8 mouse cellular contexts compared by ENCODE assay signal in the genomic region with DNA sequence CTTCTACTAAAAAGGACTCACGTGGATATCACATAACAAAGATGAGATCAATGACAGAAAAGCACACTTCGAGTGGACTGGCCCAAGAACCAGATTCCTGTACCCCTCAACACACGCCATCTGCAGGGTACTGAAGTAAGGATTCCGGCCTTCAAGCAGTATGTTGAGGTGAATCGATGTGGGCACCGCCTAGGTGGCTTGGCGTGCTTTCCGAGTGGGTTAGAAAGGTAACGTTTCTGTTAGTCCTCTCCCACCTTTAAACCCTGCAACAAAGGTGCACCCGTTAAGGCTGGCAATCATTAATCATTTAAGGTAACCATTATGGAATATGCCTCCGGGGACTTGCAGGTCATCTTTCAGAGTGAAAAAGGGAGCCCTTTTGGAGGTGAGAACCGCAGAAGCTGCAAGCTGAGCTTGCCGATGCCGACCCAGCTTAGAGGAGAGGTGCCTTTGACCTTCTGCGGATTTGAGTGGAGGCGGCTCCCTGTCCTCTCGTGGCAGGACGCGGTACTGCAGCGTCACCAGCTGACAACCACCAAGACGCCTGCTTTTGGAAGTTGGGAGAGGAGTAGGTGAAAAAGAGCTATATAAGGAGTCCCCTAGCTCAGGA. TPM values are rescaled to one million over a fixed set of nuclear protein-coding genes. Genes with fewer than 3 reads are reported as not detected.
DNase-seq lines count a peak whose midpoint lies in the region; ATAC-seq and TF ChIP-seq lines count a peak whose summit lies in the region.

No protein-coding gene starts in this region.

- no peaks in the 10 kb centered on the region for H3K27me3 ChIP-seq in forebrain, embryonic 13.5 days
- no peaks in the 10 kb centered on the region for H3K27me3 ChIP-seq in heart, postnatal 0 days (ENCODE audit: control insufficient read depth, insufficient read depth, low read length)
- H3K27me3 ChIP-seq in liver, postnatal 0 days (ENCODE audit: insufficient read depth, low read length), result no peaks in the 10 kb centered on the region
- H3K27me3 ChIP-seq in neural tube, embryonic 14.5 days (ENCODE audit: control insufficient read depth, insufficient read depth, low read length), result peaks cover 2% of the 10 kb centered on the region

- no peak overlapping the region for H3K4me3 ChIP-seq in forebrain, embryonic 13.5 days
- 0 out of 2 replicates have a peak overlapping the region, but pooled peaks have one; percentile 9 for H3K4me3 ChIP-seq in heart, postnatal 0 days (ENCODE audit: low read depth, low read length)
- H3K4me3 ChIP-seq in liver, postnatal 0 days (ENCODE audit: low read depth, low read length), result peak overlapping the region; percentile 23; the same call in 1 of the 2 replicates
- no peak overlapping the region for H3K4me3 ChIP-seq in neural tube, embryonic 14.5 days (ENCODE audit: low read depth, low read length)

- H3K4me2 ChIP-seq in forebrain, embryonic 13.5 days, result peak overlapping the region; percentile 42
- peak overlapping the region; percentile 43 for H3K4me2 ChIP-seq in heart, postnatal 0 days (ENCODE audit: low read depth, low read length)
- peak overlapping the region; percentile 92 for H3K4me2 ChIP-seq in liver, postnatal 0 days (ENCODE audit: low read depth, low read length)
- 0 out of 2 replicates have a peak overlapping the region, but pooled peaks have one; percentile 21 for H3K4me2 ChIP-seq in neural tube, embryonic 14.5 days (ENCODE audit: low read depth, low read length)

- DNase-seq in ES-CJ7 (ENCODE audit: low read depth, low spot score), result peak; percentile 93
- DNase-seq in cerebellum, adult 11 months, result peak; percentile 85
- peak; percentile 89 for DNase-seq in heart, postnatal 0 days (ENCODE audit: low spot score)
- peak; percentile 87 to 94 for DNase-seq in kidney, postnatal 36 days
- peak; percentile 89 for DNase-seq in liver, postnatal 0 days
- DNase-seq in testis, postnatal 10 days (ENCODE audit: low spot score), result peak; percentile 93

- H3K9me3 ChIP-seq in forebrain, embryonic 13.5 days (replicated peaks), result no peaks in the 10 kb centered on the region
- no peaks in the 10 kb centered on the region for H3K9me3 ChIP-seq in heart, postnatal 0 days (replicated peaks; ENCODE audit: control insufficient read depth, low read length)
- H3K9me3 ChIP-seq in liver, postnatal 0 days (ENCODE audit: low read length), result no peaks in the 10 kb centered on the region
- no peaks in the 10 kb centered on the region for H3K9me3 ChIP-seq in neural tube, embryonic 14.5 days (ENCODE audit: control insufficient read depth, low read length)

- TF ChIP-seq CTCF in heart, postnatal 0 days (IDR thresholded peaks at IDR 0.05; ENCODE audit: low read depth), result peak; percentile 87
- peak; percentile 94 for TF ChIP-seq CTCF in liver, postnatal 0 days (IDR thresholded peaks at IDR 0.05; ENCODE audit: low read depth)

- H3K9ac ChIP-seq in forebrain, embryonic 13.5 days, result no peak overlapping the region
- H3K9ac ChIP-seq in heart, postnatal 0 days (replicated peaks; ENCODE audit: low read depth, low read length), result no peak overlapping the region
- no peak overlapping the region; the same call in 1 of the 2 replicates for H3K9ac ChIP-seq in liver, postnatal 0 days (replicated peaks)
- H3K9ac ChIP-seq in neural tube, embryonic 14.5 days (replicated peaks; ENCODE audit: low read depth, low read length), result no peak overlapping the region

- WGBS in forebrain, embryonic 13.5 days, result 11% methylated on average over 21 of the region's 21 CpGs
- WGBS in heart, postnatal 0 days, result 20% methylated on average over 21 of the region's 21 CpGs
- WGBS in liver, postnatal 0 days (ENCODE audit: insufficient replicate concordance), result 12% methylated on average over 21 of the region's 21 CpGs
- WGBS in neural tube, embryonic 14.5 days, result 22% methylated on average over 21 of the region's 21 CpGs

- peak; percentile 36; the same call in 1 of the 2 replicates for ATAC-seq in forebrain, embryonic 13.5 days
- ATAC-seq in heart, postnatal 0 days (ENCODE audit: insufficient read depth, low read depth), result 0 out of 2 replicates have a peak, but pooled peaks have one; percentile 15
- peak; percentile 6 for ATAC-seq in liver, postnatal 0 days
- peak; percentile 35; the same call in 1 of the 2 replicates for ATAC-seq in neural tube, embryonic 14.5 days (ENCODE audit: low read depth)

- peaks cover 14% of the 10 kb centered on the region; the same call in 1 of the 2 replicates for H3K4me1 ChIP-seq in forebrain, embryonic 13.5 days
- H3K4me1 ChIP-seq in heart, postnatal 0 days (ENCODE audit: control insufficient read depth, insufficient read depth), result peaks cover 2% of the 10 kb centered on the region
- H3K4me1 ChIP-seq in liver, postnatal 0 days (ENCODE audit: insufficient read depth), result peaks cover 23% of the 10 kb centered on the region
- H3K4me1 ChIP-seq in neural tube, embryonic 14.5 days (ENCODE audit: control insufficient read depth, insufficient read depth, low read length), result no peaks in the 10 kb centered on the region

- no peaks in the 10 kb centered on the region for H3K36me3 ChIP-seq in forebrain, embryonic 13.5 days (ENCODE audit: poor library complexity, severe bottlenecking)
- no peaks in the 10 kb centered on the region for H3K36me3 ChIP-seq in heart, postnatal 0 days (replicated peaks; ENCODE audit: control insufficient read depth, insufficient read depth, low read length)
- no peaks in the 10 kb centered on the region for H3K36me3 ChIP-seq in liver, postnatal 0 days (replicated peaks; ENCODE audit: insufficient read depth, low read length)
- H3K36me3 ChIP-seq in neural tube, embryonic 14.5 days (ENCODE audit: control insufficient read depth, insufficient read depth, low read length), result no peaks in the 10 kb centered on the region

- H3K27ac ChIP-seq in forebrain, embryonic 13.5 days, result no peak overlapping the region
- H3K27ac ChIP-seq in heart, postnatal 0 days (ENCODE audit: low read depth), result peak overlapping the region; percentile 43; the same call in 1 of the 2 replicates
- H3K27ac ChIP-seq in liver, postnatal 0 days (ENCODE audit: low read depth), result peak overlapping the region; percentile 66
- no peak overlapping the region for H3K27ac ChIP-seq in neural tube, embryonic 14.5 days (ENCODE audit: low read depth, low read length)

- TF ChIP-seq EP300 in heart, postnatal 0 days (IDR thresholded peaks at IDR 0.05; ENCODE audit: low read depth), result no peak
- no peak for TF ChIP-seq EP300 in liver, postnatal 0 days (IDR thresholded peaks at IDR 0.05; ENCODE audit: low read depth)

RNA-seq across cellular contexts. Expression of a gene that starts 1.6 kb away (rescaled TPM):
- 13.8 and 15.4 TPM in 2 replicates for polyA plus RNA-seq in forebrain, embryonic 13.5 days (2015; fragmentation: Nextera tagmentation; extraction: Ambion mirVana)
- total RNA-seq in heart, postnatal 0 days (2014; rRNA removed; ENCODE audit: low replicate concordance), result 19.9 and 29.2 TPM in 2 replicates
- polyA plus RNA-seq in heart, postnatal 0 days (2015; fragmentation: Nextera tagmentation; extraction: Ambion mirVana), result 8.1 and 9.6 TPM in 2 replicates
- polyA plus RNA-seq in liver, postnatal 0 days (2015; fragmentation: Nextera tagmentation; extraction: Ambion mirVana), result 4.5 and 5.3 TPM in 2 replicates
- 3.5 and 7.8 TPM in 2 replicates for polyA plus RNA-seq in neural tube, embryonic 14.5 days (2014; fragmentation: Nextera tagmentation; extraction: Ambion mirVana)

RNA-seq across cellular contexts. Expression of a gene that starts 35.9 kb away (rescaled TPM):
- 2.5 and 2.6 TPM in 2 replicates for polyA plus RNA-seq in forebrain, embryonic 13.5 days (2015; fragmentation: Nextera tagmentation; extraction: Ambion mirVana)
- 0.85 and 14.5 TPM in 2 replicates for total RNA-seq in heart, postnatal 0 days (2014; rRNA removed; ENCODE audit: low replicate concordance)
- polyA plus RNA-seq in heart, postnatal 0 days (2015; fragmentation: Nextera tagmentation; extraction: Ambion mirVana), result 2.0 and 2.4 TPM in 2 replicates
- polyA plus RNA-seq in liver, postnatal 0 days (2015; fragmentation: Nextera tagmentation; extraction: Ambion mirVana), result 6.3 and 6.6 TPM in 2 replicates
- 4.3 and 4.8 TPM in 2 replicates for polyA plus RNA-seq in neural tube, embryonic 14.5 days (2014; fragmentation: Nextera tagmentation; extraction: Ambion mirVana)

Comparison
In these comparisons a context has a peak if more than half of its experiments do, and no peak if none do; other contexts are left out.
1. H3K27ac ChIP-seq: peak in heart, postnatal 0 days (single experiment) and liver, postnatal 0 days (single experiment); none in forebrain, embryonic 13.5 days (single experiment) and neural tube, embryonic 14.5 days (single experiment).
2. H3K4me2 ChIP-seq: peak in every context shown above with its lines; median percentile 92 in liver, postnatal 0 days; 43 in heart, postnatal 0 days; 42 in forebrain, embryonic 13.5 days; 21 in neural tube, embryonic 14.5 days.
3. H3K4me3 ChIP-seq: peak in heart, postnatal 0 days (single experiment) and liver, postnatal 0 days (single experiment); none in forebrain, embryonic 13.5 days (single experiment) and neural tube, embryonic 14.5 days (single experiment).
4. Peak in every context shown above with its lines, with median percentiles within 50 percentile points of each other: DNase-seq and ATAC-seq.